Mouse (Mus musculus): ENCODE measurements at regions not wholly inside any gene's neighbourhood (a gene's known extent, or its start where the extent isn't known, plus 50 kb on each side); places are given as distances from the start of the nearest gene placed in this dataset.

DNA sequence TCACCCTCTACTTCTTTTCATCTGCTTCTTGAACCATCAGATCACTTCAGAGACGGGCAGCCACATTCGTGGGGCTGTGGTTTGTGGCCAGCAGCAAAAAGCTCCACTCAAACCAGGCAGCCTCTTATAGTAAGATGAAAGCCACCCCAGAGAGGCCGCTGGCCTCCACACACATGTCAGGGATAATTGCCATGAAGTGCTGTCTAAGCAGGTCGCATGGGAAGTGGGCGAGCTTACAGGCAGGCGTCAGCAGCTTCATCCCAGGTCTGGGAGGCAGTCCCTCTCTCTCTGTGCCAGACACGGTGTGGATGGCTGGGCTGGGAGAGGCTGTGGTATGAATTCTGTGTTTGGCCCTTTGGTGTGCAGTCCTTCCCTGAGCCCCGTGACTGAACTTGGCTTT, 358.4 kb upstream of the Kcnab2 start:
- no peak for DNase-seq (ENCODE audit: low spot score in 2 of 2)

DNA sequence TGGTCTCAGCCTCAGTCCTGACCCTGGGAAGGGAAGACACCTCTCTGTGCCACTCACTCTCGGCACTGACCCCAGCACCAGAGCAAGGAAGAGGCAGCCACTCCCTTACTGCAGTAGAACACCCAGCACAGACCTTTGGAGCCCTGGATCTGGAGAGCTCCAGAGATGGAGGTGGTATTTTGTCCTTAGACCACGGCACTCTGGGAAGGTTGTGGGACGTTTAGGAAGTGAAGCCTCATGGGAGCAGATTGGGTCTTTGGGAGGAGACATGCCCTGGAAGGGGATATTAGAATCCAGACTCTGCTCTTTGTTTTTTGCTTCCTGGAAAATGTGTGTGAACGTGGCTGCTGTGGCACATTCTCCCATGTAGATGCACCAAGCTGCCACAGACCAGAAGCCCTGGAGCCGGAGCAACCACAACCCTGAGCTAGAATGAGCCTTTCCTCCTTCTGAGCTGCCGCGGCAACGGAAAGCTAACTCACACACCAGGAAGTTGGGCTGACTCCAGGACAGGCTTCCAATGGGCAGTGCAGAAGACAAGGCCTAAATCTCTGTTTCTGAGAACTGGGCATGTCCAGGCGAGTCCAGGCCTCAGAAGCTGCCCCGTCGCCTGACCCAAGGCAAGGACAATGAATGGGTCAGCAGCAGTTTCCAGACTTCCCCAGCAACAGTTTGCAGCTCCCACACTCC, 356.9 kb upstream of the Kcnab2 start:
- DNase-seq (ENCODE audit: low spot score in 2 of 2): no peak

DNA sequence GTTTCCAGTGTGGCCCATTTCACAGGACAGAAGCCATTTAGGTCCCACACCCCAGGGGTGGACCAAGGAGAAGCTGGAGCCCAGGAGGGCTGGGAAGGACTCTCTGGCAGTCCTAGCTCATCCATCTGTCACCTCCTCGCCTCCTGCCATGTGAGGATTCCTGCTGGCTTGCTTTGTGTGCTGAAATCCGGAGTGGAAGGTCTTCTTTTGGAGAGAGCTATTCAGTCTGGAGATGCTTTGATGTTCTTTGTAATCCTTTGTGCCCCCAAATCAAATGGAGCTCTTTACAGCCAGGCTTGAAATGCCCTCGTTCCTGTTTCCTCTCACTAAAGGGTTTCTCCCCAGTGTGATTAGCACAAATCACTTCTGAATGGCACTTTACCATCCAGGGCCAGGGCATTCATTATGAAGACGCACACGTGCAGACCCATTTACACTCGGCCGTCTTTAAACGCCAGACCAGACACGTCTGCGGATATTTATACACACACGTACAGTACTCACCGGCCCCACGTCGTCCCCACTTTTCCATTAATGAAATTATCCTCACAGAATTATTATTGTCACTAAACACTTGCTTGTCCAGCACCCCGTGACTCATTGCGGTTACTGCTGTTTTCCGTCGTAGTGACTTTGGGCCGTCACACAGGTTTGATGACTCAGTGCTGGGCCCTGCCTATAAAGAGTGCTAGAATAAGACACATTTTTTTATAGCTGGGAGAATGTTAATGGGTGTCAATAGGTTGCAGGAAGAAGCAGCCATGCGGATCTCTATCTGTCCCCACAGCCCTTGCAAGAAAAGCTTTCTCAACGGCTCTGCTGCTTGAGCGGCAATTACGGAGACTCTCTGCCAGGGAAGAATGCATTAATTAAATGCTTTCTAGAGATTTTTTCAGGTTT, 356.0 kb upstream of the Kcnab2 start:
- DNase-seq (ENCODE audit: low spot score in 2 of 2): no peak

DNA sequence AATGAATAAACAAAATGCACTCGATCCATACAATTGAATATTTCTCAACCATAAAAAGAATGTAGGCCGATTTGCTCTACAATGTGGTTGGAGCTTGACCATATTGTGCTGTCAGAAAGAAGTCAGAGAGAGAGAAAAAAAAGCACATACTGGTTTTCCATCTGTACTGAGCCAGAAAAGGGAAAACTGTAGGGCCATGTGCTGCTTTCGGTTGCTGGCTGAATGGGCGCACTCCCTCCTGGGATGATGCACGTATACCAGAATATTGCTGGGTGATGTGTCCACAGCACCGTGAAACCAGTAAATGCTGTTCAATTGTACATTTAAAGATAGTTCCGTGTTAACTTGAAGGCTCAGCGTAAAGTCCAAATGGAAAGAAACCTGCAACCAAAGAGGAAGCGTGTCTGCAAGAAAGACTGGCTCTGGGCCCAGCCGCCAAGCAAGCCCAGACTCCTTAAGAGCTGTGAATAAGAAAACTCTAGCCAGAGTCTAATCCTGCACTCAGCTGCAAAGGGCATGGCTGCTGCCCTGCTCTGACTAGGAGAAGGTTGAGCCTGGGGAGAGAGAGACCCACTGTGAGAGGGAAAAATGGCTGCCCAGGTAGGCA, 355.2 kb upstream of the Kcnab2 start:
- DNase-seq (ENCODE audit: low spot score in 2 of 2): no peak

DNA sequence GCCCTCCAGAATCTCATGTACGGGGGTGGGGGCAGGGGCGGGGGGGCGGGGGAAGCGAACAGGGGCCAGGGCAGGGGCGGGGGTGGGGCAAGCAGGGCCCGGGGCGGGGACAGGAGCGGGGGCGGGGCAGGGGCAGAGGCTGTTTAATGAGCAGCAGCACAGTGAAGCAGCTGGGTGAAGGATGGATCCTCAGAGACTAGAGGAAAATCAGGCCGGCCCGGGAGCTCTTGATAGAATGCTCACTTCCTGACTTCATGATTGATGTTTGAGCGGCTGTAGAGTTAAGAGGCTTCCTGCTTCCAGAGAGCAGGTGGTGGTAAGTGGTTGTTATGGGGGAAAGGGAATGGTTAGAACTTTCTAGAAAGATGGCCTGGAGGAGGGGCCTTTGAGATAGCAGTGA, 347.5 kb upstream of the Kcnab2 start:
- no peak for DNase-seq (ENCODE audit: low spot score in 2 of 2)

DNA sequence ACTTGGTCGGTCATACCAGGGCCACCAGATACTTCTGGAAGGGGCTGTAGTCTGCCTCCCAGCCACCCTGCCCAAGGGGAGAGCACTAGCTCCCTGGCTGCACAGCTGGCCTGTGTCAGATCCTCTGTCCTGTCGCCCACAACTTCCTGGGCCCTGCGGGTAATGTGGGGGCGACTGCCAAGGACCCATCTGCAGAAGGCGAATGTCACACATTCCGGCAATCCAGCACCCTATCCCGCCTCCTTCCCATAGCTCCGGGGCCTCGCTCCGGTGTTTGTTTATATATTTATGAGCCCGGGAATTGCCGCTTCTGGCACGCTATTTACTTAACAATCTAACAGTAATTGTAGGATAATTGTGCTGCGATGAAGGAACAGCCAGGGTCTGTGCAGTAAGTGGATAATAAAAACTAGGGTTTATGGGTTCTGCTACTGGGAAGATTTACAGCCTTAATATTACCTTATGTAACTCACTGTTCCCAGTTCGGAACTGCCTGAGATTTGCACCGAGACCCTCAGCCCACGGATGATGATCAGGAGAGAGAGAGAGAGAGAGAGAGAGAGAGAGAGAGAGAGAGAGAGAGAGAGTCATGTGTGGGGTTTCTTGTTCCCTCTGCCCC, 338.6 kb upstream of the Kcnab2 start:
- DNase-seq (ENCODE audit: low spot score in 2 of 2): no peak

DNA sequence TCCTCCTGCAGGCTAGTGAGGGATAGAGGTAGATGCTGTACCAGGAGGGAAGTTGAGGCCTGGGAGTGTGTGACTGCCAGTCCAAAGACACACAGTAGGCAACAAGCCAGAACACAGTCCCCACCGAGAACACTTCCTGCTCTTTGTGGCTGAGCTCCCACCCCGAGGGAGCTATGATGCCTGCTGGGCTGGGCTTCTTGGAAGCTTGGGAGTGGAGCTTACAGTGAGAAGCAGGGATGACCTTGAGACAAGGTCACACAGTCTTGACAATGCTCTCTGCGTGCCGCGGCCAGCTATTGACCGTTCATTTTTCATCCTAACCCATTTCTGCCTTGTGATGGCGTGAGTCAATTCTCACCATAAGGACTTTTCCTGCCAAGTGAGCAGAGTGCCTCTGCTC, 328.9 kb upstream of the Kcnab2 start:
- DNase-seq (ENCODE audit: low spot score in 2 of 2): no peak

DNA sequence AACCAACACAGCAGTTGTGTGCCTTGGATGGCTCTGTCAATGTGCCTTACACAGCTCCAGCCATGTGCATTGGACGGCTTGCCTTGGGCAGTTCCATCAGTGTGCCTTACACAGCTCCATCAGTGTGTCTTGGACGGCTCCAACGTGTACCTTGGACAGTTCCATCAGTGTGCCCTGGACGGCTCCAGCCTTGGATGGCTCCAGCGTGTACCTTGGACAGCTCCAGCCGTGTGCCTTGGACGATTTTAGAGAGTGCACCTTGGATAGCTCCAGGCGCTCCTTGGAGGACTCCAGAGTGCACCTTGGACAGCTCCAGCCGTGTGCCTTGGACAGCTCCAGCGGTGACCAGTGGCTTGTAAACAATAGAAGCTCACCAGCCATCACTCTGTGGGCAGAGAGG, 321.7 kb upstream of the Kcnab2 start:
- no peak for DNase-seq (ENCODE audit: low spot score in 2 of 2)

DNA sequence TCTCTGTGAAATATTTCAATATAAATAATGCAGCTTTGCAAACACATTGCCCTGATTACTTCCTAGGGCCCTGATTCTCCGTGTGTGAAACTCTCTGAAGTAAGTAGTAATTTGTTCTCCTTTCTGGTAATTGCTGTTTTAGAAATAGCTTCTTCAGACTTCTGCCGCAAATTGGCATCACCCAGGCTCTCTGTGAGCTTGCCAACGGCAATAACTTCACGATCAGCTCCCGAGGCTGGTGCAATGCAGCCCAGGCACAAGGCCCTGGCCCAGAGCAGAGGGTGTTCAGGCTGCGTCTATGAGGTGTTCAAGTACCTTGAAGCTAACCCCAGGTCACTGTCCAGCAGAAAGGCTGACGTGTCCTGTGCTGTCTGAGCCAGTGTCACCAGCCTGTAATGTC, 310.8 kb upstream of the Kcnab2 start:
- DNase-seq (ENCODE audit: low spot score in 2 of 2): no peak

DNA sequence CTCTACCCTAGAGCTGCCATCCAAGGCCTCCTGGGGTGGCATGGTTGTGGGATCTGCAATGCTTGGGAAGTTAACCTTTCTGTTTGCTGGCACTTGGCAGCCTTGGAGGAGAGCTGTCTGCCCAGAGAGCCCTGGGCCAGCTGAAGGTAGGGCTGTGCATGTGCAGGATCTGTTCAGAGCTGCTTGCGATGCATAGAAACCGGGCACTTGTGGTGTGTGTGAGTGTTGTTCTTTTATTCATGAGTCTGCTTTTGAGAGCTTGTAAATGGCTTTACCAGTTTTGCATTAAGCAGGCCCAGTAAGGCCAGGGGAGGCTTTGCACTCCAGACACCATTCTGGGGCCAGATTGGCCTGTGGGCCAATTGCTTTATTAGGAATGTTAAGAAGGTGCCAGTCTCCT, 307.3 kb upstream of the Kcnab2 start:
- no peak for DNase-seq (ENCODE audit: low spot score in 2 of 2)

DNA sequence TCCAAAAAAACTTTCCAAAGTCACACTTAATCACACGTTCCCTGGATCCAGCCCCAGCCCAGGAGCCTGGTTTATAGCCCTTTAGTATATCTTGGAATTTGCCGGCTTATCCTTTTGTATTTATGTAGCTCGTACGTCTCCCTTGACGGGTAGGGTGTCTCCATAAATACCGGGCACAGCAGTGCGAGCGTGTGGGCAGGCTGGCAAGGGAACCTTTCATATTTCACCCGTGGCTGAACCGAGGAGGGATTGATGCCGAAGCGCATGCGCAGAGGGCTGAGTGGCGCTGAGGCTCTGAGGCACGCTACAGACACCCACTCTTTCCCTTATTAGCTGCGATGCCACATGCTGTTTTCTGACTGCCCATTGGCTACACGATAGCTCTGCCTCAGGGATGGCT, 301.9 kb upstream of the Kcnab2 start:
- no peak for DNase-seq (ENCODE audit: low spot score in 2 of 2)

DNA sequence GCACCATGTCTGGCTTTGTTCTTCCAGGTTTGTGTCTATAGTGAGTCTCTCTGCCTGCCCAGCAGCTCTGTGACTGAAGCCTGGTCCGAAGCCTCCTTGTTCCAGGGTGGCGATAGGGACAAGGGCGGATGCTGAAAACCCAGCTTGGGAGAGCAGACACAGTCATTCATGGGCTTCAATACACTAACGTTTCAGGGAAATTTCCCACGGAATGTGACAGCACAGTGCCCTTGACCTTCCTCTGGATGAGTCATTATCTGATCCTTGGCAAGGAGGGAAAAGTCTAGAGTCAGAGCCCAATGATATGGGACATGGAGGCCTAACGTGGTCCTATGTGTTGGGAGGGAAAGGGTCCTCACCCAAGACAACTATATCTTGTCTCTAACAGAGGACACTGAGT, 298.1 kb upstream of the Kcnab2 start:
- no peak for DNase-seq (ENCODE audit: low spot score in 2 of 2)

DNA sequence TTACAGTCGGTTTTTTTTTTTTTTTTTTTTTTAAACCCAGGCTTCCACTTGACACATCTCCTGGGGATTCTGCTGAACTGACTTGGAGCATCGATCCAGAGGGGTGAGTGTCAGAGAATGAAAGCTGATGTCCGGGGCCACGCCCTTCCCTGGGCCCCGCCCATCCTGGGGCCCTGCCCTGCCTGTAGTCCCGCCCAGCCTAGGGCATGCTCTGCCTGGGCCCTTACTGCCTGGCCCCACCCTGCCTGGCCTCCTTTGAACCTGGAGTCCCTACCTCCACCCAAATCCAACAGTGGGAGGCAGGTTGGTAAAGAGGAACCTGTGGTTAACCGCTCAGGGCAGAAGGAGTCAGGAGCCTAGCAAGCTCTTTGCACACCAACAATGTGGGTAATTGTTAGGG, 293.7 kb upstream of the Kcnab2 start:
- no peak for DNase-seq (ENCODE audit: low spot score in 2 of 2)

DNA sequence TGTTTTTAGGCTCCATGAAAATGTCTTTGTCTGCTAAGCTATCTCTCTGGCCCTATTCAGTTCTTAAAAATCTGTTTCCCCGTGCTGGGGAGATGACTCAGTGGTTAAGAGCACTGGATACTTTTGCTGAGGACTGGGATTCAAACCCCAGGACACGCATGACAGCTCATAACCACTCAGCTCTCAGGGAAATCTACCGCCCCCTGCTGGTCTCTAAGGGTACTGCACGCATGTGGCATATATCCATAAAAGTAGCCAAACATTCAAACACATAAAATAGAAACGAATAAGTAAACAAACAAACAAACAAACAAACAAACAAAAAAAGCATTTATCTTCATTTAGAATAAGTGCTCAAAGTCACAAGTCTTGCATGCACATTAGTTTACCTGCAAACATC, 289.7 kb upstream of the Kcnab2 start:
- no peak for DNase-seq (ENCODE audit: low spot score in 2 of 2)

DNA sequence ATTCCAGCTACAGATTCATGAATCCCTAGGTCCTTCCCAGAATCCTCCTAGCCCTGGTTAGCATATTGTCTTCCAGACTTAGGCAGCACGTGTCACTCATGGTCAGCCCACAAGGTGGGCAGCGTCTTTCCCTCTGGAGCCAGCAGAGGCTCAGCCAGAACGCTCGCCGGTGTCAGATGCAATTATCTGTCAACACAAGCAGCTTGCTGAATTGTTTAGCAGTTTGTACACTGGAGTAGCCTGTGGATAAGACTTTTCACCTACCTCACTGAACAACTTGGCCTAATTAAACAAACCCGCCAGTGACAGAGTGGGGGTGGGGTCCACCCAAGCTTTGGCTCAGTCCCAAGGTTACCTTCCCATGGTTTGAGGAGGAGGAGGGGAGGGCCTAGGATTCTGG, 285.4 kb upstream of the Kcnab2 start:
- no peak for DNase-seq (ENCODE audit: low spot score in 2 of 2)

DNA sequence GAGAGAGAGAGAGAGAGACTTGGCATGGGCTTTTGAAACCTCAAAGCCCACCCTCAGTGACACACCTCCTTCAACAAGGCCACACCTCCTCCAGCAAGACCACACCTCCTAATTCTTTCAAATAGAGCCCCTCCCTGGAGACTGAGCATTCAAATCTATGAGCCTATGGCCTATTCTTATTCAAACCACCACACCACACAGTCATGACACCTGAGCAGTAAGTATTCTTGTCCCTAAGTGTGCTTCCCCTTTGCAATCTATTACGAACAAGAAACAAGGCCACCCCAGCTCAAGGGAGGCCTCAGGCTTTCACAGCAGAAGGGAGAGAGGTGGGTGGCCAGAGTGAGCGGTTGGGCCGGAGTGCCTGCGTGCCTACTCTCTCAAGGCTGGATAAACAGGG, 284.9 kb upstream of the Kcnab2 start:
- no peak for DNase-seq (ENCODE audit: low spot score in 2 of 2)

DNA sequence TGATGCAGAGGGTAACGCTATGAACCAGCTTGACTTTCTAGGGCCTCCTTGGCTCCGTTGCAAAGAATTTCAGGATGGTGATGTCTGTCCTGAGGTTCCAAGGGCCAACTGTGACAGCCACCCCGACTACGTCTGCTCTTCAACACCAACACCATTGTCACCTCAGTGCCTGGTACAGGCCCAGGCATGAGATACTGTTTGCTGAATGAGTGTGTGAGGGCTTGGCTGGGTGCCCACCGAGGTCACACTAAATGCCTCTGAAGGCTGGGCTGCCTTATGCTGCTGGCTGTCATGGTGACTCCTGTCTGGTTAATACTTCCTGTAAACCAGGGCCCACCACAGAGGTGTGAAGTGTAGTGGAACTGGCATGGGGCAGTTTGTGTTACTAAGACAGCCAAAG, 279.5 kb upstream of the Kcnab2 start:
- DNase-seq (ENCODE audit: low spot score in 2 of 2): no peak

DNA sequence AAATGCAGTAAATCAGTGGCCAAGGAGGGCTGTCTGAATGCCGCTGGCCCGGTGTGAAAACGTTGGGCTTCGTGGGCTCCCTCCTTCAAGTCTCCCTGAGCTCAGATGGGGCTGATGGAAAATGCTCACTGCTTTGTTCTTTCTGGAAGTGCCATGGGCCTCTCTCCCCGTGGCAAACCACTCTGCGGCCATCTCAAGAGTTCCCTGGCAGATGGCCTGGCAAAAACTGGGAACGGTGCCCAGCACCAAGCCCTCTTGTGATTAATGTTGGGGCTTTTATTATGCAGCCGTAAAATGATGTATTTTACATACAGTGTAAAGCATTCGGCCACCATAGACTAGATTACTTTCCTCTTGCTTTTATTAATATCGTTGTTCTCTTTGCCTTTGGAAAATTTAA, 278.9 kb upstream of the Kcnab2 start:
- DNase-seq (ENCODE audit: low spot score in 2 of 2): no peak

DNA sequence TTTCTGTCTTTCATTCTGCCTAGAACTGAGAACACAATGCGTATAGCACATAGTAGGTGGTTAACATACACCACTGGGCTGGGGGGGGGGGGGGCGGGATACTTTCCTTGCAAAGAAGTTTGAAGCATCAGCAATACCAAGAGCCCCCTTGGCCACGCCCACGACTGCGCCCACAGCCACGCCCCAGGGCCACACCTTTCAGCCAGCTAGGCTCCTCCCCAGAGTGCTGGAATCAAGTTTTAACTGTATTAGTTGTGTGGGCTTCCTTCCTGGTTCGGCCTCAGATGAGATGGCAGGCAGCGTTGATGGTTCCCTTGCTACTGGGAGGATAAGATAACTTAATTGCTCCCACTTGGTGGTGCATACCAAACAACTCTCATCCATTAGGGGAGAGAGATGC, 278.1 kb upstream of the Kcnab2 start:
- no peak for DNase-seq (ENCODE audit: low spot score in 2 of 2)

DNA sequence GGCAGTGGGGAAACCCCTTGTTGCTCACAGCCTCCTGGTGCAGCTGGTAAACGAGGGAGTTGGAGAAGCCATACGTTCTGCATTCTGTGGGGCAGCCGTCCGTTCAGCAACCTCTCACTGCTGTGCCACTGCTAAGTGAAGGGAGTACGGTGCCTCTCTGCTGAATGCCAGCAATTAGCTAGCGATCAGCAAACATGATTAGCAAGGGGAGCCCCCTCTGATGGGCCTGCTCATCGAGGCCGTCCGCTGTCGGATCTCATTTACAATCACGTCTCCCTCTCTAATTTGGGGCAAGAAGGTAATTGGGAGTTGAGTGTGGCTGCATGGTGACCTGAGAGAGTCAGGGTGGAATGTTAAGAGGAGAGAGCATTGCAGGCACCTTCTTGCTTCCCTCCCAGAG, 266.7 kb upstream of the Kcnab2 start:
- DNase-seq (ENCODE audit: low spot score in 2 of 2): no peak

DNA sequence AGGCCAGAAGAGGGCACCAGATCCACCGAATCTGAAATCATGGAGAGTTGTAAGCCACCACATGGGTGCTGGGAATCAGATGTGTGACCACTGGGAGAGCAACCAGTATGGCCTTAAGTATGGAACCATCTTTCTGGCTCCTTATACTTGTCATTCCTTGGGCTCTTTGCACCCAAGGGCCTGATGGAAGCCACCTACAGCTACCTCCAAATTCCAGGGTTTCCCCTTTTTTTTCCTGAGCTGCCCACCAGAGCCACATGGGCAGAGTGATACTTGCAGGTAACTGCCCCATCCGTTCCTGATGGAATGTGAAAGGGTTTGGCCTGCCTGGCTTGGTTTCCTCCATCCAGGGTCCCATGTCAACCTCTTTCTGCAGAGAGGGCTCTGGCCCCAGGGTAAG, 255.3 kb upstream of the Kcnab2 start:
- DNase-seq (ENCODE audit: low spot score in 2 of 2): no peak

DNA sequence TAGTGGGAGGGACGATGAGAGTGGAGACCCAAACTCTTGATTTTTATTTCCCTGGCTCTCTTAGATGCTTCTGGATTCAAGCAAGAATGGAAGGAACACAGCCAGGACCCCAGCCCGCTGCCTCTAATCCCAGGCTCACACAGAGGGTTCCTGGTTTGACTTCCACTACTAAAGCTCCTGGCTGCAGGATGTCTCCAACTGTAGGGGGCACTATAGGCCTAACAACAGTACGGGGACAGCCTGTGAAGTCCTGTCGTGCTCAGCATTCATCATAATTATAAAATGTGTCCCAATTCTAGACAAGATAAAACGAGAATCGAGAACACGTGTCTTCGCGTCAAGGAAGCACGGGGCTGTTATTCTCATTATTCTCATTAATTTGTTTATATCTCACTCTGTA, 254.3 kb upstream of the Kcnab2 start:
- DNase-seq (ENCODE audit: low spot score in 2 of 2): no peak
